Mouse (Mus musculus): ENCODE results near the gene Trim41. TPM values are rescaled to one million over a fixed set of nuclear protein-coding genes. Genes with fewer than 3 reads are reported as not detected.
"Not testable (repeated sequence)": the region's sequence is repeated elsewhere in the genome, so short reads cannot be mapped to it uniquely, and the experiment has no call there.

Gene Trim41
- total and polyA plus RNA-seq, 3 experiments = 13.8 to 56.6 (median 56.5) TPM

- no peaks in the 10 kb centered on the region for H3K27me3 ChIP-seq (ENCODE audit: insufficient read depth, low read length)
- peaks cover 7% of the 10 kb centered on the region for H3K9me3 ChIP-seq (replicated peaks)
- no peaks in the 10 kb centered on the region for H3K36me3 ChIP-seq (replicated peaks)
- H3K4me1 ChIP-seq (ENCODE audit: insufficient read depth, low read depth, low read length) = peaks cover 43% of the 10 kb centered on the region
- TF ChIP-seq CTCF (IDR thresholded peaks at IDR 0.05; ENCODE audit: low read depth, low read length) (no peak), TAL1 (conservative IDR thresholded peaks at IDR 0.05; ENCODE audit: low read depth, low read length) (no peak), GATA2 (IDR thresholded peaks at IDR 0.05; ENCODE audit: borderline replicate concordance, low read depth, low read length) (no peak), POLR2AphosphoS5 (IDR thresholded peaks at IDR 0.05; ENCODE audit: insufficient replicate concordance, low read depth, low read length) (no peak), GATA1 (IDR thresholded peaks at IDR 0.05; ENCODE audit: borderline replicate concordance, low read length) (no peak)
- DNase-seq (ENCODE audit: low spot score) = no peak
- peak overlapping the region; percentile 55; the same call in 1 of the 2 replicates for H3K4me3 ChIP-seq (ENCODE audit: low read depth, low read length)
- ATAC-seq (ENCODE audit: extremely low read depth, insufficient number of reproducible peaks, low FRiP score, poor library complexity, severe bottlenecking) = no peak
Measured at GRCm38 (mm10) chr11:48824311-48824830, 7.2 kb upstream of the Trim41 start.

- peaks cover 48% of the 10 kb centered on the region for H3K4me1 ChIP-seq (ENCODE audit: insufficient read depth, low read depth, low read length)
- ATAC-seq (ENCODE audit: extremely low read depth, insufficient number of reproducible peaks, low FRiP score, poor library complexity, severe bottlenecking) (peak; percentile 36; the same call in 1 of the 2 replicates), DNase-seq (ENCODE audit: low spot score) (no peak)
- H3K27me3 ChIP-seq (ENCODE audit: insufficient read depth, low read length) = no peaks in the 10 kb centered on the region
- H3K9me3 ChIP-seq (replicated peaks) = peaks cover 5% of the 10 kb centered on the region
- no peaks in the 10 kb centered on the region for H3K36me3 ChIP-seq (replicated peaks)
- H3K4me3 ChIP-seq (ENCODE audit: low read depth, low read length) = peak overlapping the region; percentile 55; the same call in 1 of the 2 replicates
- TF ChIP-seq GATA2 (IDR thresholded peaks at IDR 0.05; ENCODE audit: borderline replicate concordance, low read depth, low read length) (no peak), GATA1 (IDR thresholded peaks at IDR 0.05; ENCODE audit: borderline replicate concordance, low read length) (no peak), POLR2AphosphoS5 (IDR thresholded peaks at IDR 0.05; ENCODE audit: insufficient replicate concordance, low read depth, low read length) (no peak), TAL1 (conservative IDR thresholded peaks at IDR 0.05; ENCODE audit: low read depth, low read length) (no peak), CTCF (IDR thresholded peaks at IDR 0.05; ENCODE audit: low read depth, low read length) (no peak)
Measured at GRCm38 (mm10) chr11:48823536-48823972, 6.4 kb upstream of the Trim41 start.

GRCm38 (mm10) chr11:48822768-48823512, 5.8 kb upstream of the Trim41 start:
- Histone ChIP-seq H3K9me3 (replicated peaks) (peaks cover 3% of the 10 kb centered on the region), H3K27me3 (ENCODE audit: insufficient read depth, low read length) (no peaks in the 10 kb centered on the region), H3K4me1 (ENCODE audit: insufficient read depth, low read depth, low read length) (peaks cover 49% of the 10 kb centered on the region), H3K4me3 (ENCODE audit: low read depth, low read length) (peak overlapping the region; percentile 50; the same call in 1 of the 2 replicates), H3K36me3 (replicated peaks) (no peaks in the 10 kb centered on the region)
- DNase-seq (ENCODE audit: low spot score) (no peak), ATAC-seq (ENCODE audit: extremely low read depth, insufficient number of reproducible peaks, low FRiP score, poor library complexity, severe bottlenecking) (no peak)
- TF ChIP-seq GATA1 (IDR thresholded peaks at IDR 0.05; ENCODE audit: borderline replicate concordance, low read length) (no peak), CTCF (IDR thresholded peaks at IDR 0.05; ENCODE audit: low read depth, low read length) (no peak), TAL1 (conservative IDR thresholded peaks at IDR 0.05; ENCODE audit: low read depth, low read length) (no peak), POLR2AphosphoS5 (IDR thresholded peaks at IDR 0.05; ENCODE audit: insufficient replicate concordance, low read depth, low read length) (no peak)

- not testable (repeated sequence) for ATAC-seq (ENCODE audit: extremely low read depth, insufficient number of reproducible peaks, low FRiP score, poor library complexity, severe bottlenecking); H3K4me3 ChIP-seq (ENCODE audit: low read depth, low read length); DNase-seq (ENCODE audit: low spot score); H3K36me3 ChIP-seq (replicated peaks); H3K27me3 ChIP-seq (ENCODE audit: insufficient read depth, low read length); H3K9me3 ChIP-seq (replicated peaks)
- peaks cover 48% of the 10 kb centered on the region for H3K4me1 ChIP-seq (ENCODE audit: insufficient read depth, low read depth, low read length)
Measured at GRCm38 (mm10) chr11:48821299-48821698, 4.1 kb upstream of the Trim41 start.

GRCm38 (mm10) chr11:48820308-48820674, 3.1 kb upstream of the Trim41 start:
- no peak for ATAC-seq (ENCODE audit: extremely low read depth, insufficient number of reproducible peaks, low FRiP score, poor library complexity, severe bottlenecking)
- no peak for DNase-seq (ENCODE audit: low spot score)
- no peak for TF ChIP-seq POLR2AphosphoS5 (IDR thresholded peaks at IDR 0.05; ENCODE audit: insufficient replicate concordance, low read depth, low read length)
- no peak for TF ChIP-seq TAL1 (conservative IDR thresholded peaks at IDR 0.05; ENCODE audit: low read depth, low read length)
- TF ChIP-seq CTCF (IDR thresholded peaks at IDR 0.05; ENCODE audit: low read depth, low read length) = no peak
- no peak for TF ChIP-seq GATA1 (IDR thresholded peaks at IDR 0.05; ENCODE audit: borderline replicate concordance, low read length)
- TF ChIP-seq GATA2 (IDR thresholded peaks at IDR 0.05; ENCODE audit: borderline replicate concordance, low read depth, low read length) = no peak
- no peak overlapping the region for H3K4me3 ChIP-seq (ENCODE audit: low read depth, low read length)
- no peaks in the 10 kb centered on the region for H3K9me3 ChIP-seq (replicated peaks)
- H3K4me1 ChIP-seq (ENCODE audit: insufficient read depth, low read depth, low read length) = peaks cover 58% of the 10 kb centered on the region
- H3K36me3 ChIP-seq (replicated peaks) = peaks cover 9% of the 10 kb centered on the region
- no peaks in the 10 kb centered on the region for H3K27me3 ChIP-seq (ENCODE audit: insufficient read depth, low read length)

GRCm38 (mm10) chr11:48819614-48820307, 2.6 kb upstream of the Trim41 start:
- peaks cover 63% of the 10 kb centered on the region for H3K4me1 ChIP-seq (ENCODE audit: insufficient read depth, low read depth, low read length)

More at GRCm38 (mm10) chr11:48819614-48820307, 2.6 kb upstream of the Trim41 start:
- no peak for TF ChIP-seq POLR2AphosphoS5 (IDR thresholded peaks at IDR 0.05; ENCODE audit: insufficient replicate concordance, low read depth, low read length)
- no peak for TF ChIP-seq GATA2 (IDR thresholded peaks at IDR 0.05; ENCODE audit: borderline replicate concordance, low read depth, low read length)
- TF ChIP-seq CTCF (IDR thresholded peaks at IDR 0.05; ENCODE audit: low read depth, low read length) = no peak
- no peak for TF ChIP-seq GATA1 (IDR thresholded peaks at IDR 0.05; ENCODE audit: borderline replicate concordance, low read length)
- no peak for TF ChIP-seq TAL1 (conservative IDR thresholded peaks at IDR 0.05; ENCODE audit: low read depth, low read length)
- H3K9me3 ChIP-seq (replicated peaks) = no peaks in the 10 kb centered on the region
- no peak overlapping the region for H3K4me3 ChIP-seq (ENCODE audit: low read depth, low read length)
- H3K36me3 ChIP-seq (replicated peaks) = peaks cover 13% of the 10 kb centered on the region
- ATAC-seq (ENCODE audit: extremely low read depth, insufficient number of reproducible peaks, low FRiP score, poor library complexity, severe bottlenecking) (no peak), DNase-seq (ENCODE audit: low spot score) (no peak)
- H3K27me3 ChIP-seq (ENCODE audit: insufficient read depth, low read length) = no peaks in the 10 kb centered on the region
